ENCODE assay signal across 19 mouse cellular contexts in the genomic region with DNA sequence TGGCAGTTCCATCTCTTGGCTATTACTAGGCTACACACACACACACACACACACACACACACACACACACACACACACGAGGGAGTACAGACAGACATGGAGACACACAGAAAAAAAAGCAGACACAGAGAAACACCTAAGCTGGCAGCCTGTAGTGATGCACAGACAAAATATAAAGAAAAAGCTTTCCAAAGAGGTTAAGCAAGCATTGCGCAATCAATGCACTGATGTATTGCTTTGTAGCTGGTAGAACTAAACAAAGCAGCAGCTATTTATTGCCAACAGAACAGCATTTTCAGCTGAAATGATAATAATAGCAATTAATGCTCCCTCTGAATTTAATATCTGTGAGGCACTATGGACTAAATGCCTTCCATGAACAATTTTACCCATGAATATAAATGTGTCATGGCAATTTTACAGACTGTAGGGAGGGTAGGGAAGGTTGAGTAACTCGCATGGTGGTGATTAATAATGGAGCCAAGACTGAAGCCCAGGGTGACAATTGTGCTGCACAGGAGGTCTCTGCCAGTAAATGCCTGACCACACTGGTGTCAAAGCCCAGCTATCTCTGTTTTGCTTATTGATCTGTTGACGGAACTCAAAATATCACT.
DNase-seq lines count a peak whose midpoint lies in the region; ATAC-seq and TF ChIP-seq lines count a peak whose summit lies in the region.
"Had no signal": no experiment of that assay in that cellular context is flagged by ENCODE, and none has a peak within 500 bp of the region (broad histone marks: within the 10 kb centered on the region; RNA-seq: fewer than 3 reads in every experiment).

No protein-coding gene starts in this region.

- H3K9ac ChIP-seq in liver, adult 2 months (ENCODE audit: low read depth, low read length) = no peak overlapping the region
- H3K9ac ChIP-seq in liver, postnatal 0 days (replicated peaks) = no peak overlapping the region
- H3K9ac ChIP-seq: embryonic facial prominence, embryonic 13.5 days had no signal

- no peak for TF ChIP-seq POLR2A in liver, adult 2 months (IDR thresholded peaks at IDR 0.05; ENCODE audit: extremely low read depth, insufficient read depth, low read length)

- H3K79me3 ChIP-seq in C2C12 (ENCODE audit: low read depth) = no peaks in the 10 kb centered on the region

- TF ChIP-seq EP300 in liver, postnatal 0 days (IDR thresholded peaks at IDR 0.05; ENCODE audit: low read depth) = no peak

- no peak overlapping the region for H3ac ChIP-seq in C2C12 (ENCODE audit: control insufficient read depth, insufficient read length, low read depth)

- 28% methylated on average over 4 of the region's 4 CpGs for WGBS in liver, adult 2 months
- WGBS in liver, postnatal 0 days (ENCODE audit: insufficient replicate concordance) = 67% methylated on average over 4 of the region's 4 CpGs

- H3K27me3 ChIP-seq in liver, adult 2 months (ENCODE audit: control insufficient read depth, insufficient read depth, low read length) = no peaks in the 10 kb centered on the region
- no peaks in the 10 kb centered on the region for H3K27me3 ChIP-seq in liver, postnatal 0 days (ENCODE audit: insufficient read depth, low read length)
- no peaks in the 10 kb centered on the region for H3K27me3 ChIP-seq in C2C12 (ENCODE audit: control insufficient read depth, insufficient read depth, insufficient read length)
- H3K27me3 ChIP-seq: embryonic facial prominence, embryonic 13.5 days; Patski had no signal

- peaks cover 4% of the 10 kb centered on the region for H3K9me3 ChIP-seq in liver, postnatal 0 days (ENCODE audit: low read length)
- H3K9me3 ChIP-seq: embryonic facial prominence, embryonic 13.5 days had no signal

- no peak for ATAC-seq in liver, postnatal 0 days
- peak; percentile 45 for ATAC-seq in megakaryocyte progenitor cell, adult 5-6 weeks (replicated peaks; ENCODE audit: poor library complexity)
- ATAC-seq: Patski had no signal

- peak; percentile 84 for DNase-seq in liver, adult 2 months (ENCODE audit: extremely low read depth, low read depth, low spot score)
- no peak for DNase-seq in liver, postnatal 0 days
- peak; percentile 20 for DNase-seq in brain, adult 2 months (ENCODE audit: low read depth, low spot score)
- no peak for DNase-seq in spleen, postnatal 10 days (ENCODE audit: low spot score in 2 of 2)
- no peak for DNase-seq in right cerebral cortex, postnatal 36 days (ENCODE audit: low spot score in 2 of 2)
- DNase-seq: cerebellum, adult 2 months; gastrocnemius, postnatal 14 days; heart, postnatal 36 days; kidney, adult 18-20 months; kidney, postnatal 25 days; lung, postnatal 14 days; right cerebral cortex, postnatal 25 days had no signal

- H3K79me2 ChIP-seq in liver, adult 2 months (ENCODE audit: control insufficient read depth, insufficient read depth, low read length) = no peaks in the 10 kb centered on the region
- H3K79me2 ChIP-seq in C2C12 (ENCODE audit: control insufficient read depth, insufficient read depth) = no peaks in the 10 kb centered on the region

- H3K4me1 ChIP-seq in liver, adult 2 months (ENCODE audit: control insufficient read depth, insufficient read depth, low read length) = peaks cover 12% of the 10 kb centered on the region
- peaks cover 9% of the 10 kb centered on the region for H3K4me1 ChIP-seq in liver, postnatal 0 days (ENCODE audit: insufficient read depth)

- H3K36me3 ChIP-seq in liver, adult 2 months (ENCODE audit: control insufficient read depth, insufficient read depth, low read length) = no peaks in the 10 kb centered on the region
- H3K36me3 ChIP-seq in liver, postnatal 0 days (replicated peaks; ENCODE audit: insufficient read depth, low read length) = no peaks in the 10 kb centered on the region
- H3K36me3 ChIP-seq in C2C12 (ENCODE audit: control insufficient read depth, insufficient read depth) = no peaks in the 10 kb centered on the region

- TF ChIP-seq CTCF in liver, adult 2 months (IDR thresholded peaks at IDR 0.05; ENCODE audit: low read depth, low read length) = no peak
- TF ChIP-seq CTCF in liver, postnatal 0 days (IDR thresholded peaks at IDR 0.05; ENCODE audit: low read depth) = no peak
- no peak for TF ChIP-seq CTCF in C2C12 (IDR thresholded peaks at IDR 0.05; ENCODE audit: control insufficient read depth, insufficient read depth, insufficient read length)

- H3K27ac ChIP-seq in liver, adult 2 months (replicated peaks; ENCODE audit: insufficient read depth, low read depth, low read length) = no peak overlapping the region
- no peak overlapping the region for H3K27ac ChIP-seq in liver, postnatal 0 days (ENCODE audit: low read depth)
- H3K27ac ChIP-seq: embryonic facial prominence, embryonic 13.5 days had no signal

- no peak overlapping the region for H3K4me3 ChIP-seq in liver, adult 2 months (ENCODE audit: insufficient read depth, low read depth, low read length)
- H3K4me3 ChIP-seq in liver, postnatal 0 days (ENCODE audit: low read depth, low read length) = no peak overlapping the region
- H3K4me3 ChIP-seq in C2C12 (ENCODE audit: insufficient read depth, poor library complexity, severe bottlenecking) = no peak overlapping the region
- H3K4me3 ChIP-seq: embryonic facial prominence, embryonic 13.5 days had no signal

- no peak overlapping the region for H3K4me2 ChIP-seq in liver, postnatal 0 days (ENCODE audit: low read depth, low read length)
- H3K4me2 ChIP-seq: embryonic facial prominence, embryonic 13.5 days; heart, embryonic 11.5 days; liver, embryonic 11.5 days; midbrain, embryonic 11.5 days had no signal

TF ChIP-seq in C2C12, 6 proteins besides CTCF, POLR2A, EP300 and RAD21:
- TF ChIP-seq FOSL1 (IDR thresholded peaks at IDR 0.05; ENCODE audit: insufficient read depth, low read length, poor library complexity, severe bottlenecking) (no peak), CEBPB (IDR thresholded peaks at IDR 0.05; ENCODE audit: low read depth) (peak; percentile 86)
TF ChIP-seq in C2C12: peak in this region for 1.

Comparison
In these comparisons a context has a peak if more than half of its experiments do, and no peak if none do; other contexts are left out.
1. DNase-seq: peak in liver, adult 2 months (single experiment) and brain, adult 2 months (single experiment); none in liver, postnatal 0 days (single experiment), spleen, postnatal 10 days (0 of 2) and right cerebral cortex, postnatal 36 days (0 of 2).